Mouse (Mus musculus) thymus, postnatal 0 days (tissue): ENCODE results near the gene Gpatch2. TPM values are rescaled to one million over a fixed set of nuclear protein-coding genes. Genes with fewer than 3 reads are reported as not detected.
A peak's percentile ranks its signal among the peaks of the same experiment; 100 is the strongest.

Experiments
- DNase-seq: peaks from one replicate; pipeline ENCODE4 v3.0.0-alpha.2; 2015; ENCODE audit warnings: low spot score
- polyA plus RNA-seq: library from polyadenylated mRNA; unstranded; fragments of >200 nt; fragmentation: Nextera tagmentation; extraction: Ambion mirVana; gene quantifications from 2 replicates; pipeline ENCODE4 v1.2.1, GENCODE M21; 2015

The Gpatch2 gene
- polyA plus RNA-seq, 1 experiment from 2014 or later, result 17.2 TPM

GRCm38 (mm10) chr1:187303221-187303620, 87.9 kb downstream of the Gpatch2 start:
- no peak for DNase-seq

- DNase-seq, result no peak
These were observed 92.0 kb downstream of the Gpatch2 start for GRCm38 (mm10) chr1:187307335-187307734.

GRCm38 (mm10) chr1:187308523-187308922, 93.2 kb downstream of the Gpatch2 start:
- DNase-seq, result no peak

GRCm38 (mm10) chr1:187311122-187311521, 95.8 kb downstream of the Gpatch2 start:
- DNase-seq, result no peak

- no peak for DNase-seq
These were observed 98.0 kb downstream of the Gpatch2 start for GRCm38 (mm10) chr1:187313323-187313722.

- DNase-seq, result no peak
These were observed 98.5 kb downstream of the Gpatch2 start for GRCm38 (mm10) chr1:187313763-187314162.

GRCm38 (mm10) chr1:187314516-187314915, 99.2 kb downstream of the Gpatch2 start:
- DNase-seq, result no peak

- DNase-seq, result no peak
These were observed 100.5 kb downstream of the Gpatch2 start for GRCm38 (mm10) chr1:187315821-187316220.

- DNase-seq, result no peak
These were observed 101.2 kb downstream of the Gpatch2 start for GRCm38 (mm10) chr1:187316555-187316954.

- DNase-seq, result no peak
These were observed 106.5 kb downstream of the Gpatch2 start for GRCm38 (mm10) chr1:187321814-187322213.

- no peak for DNase-seq
These were observed 107.3 kb downstream of the Gpatch2 start for GRCm38 (mm10) chr1:187322505-187323208.

- DNase-seq, result no peak
These were observed 107.9 kb downstream of the Gpatch2 start for GRCm38 (mm10) chr1:187323209-187323589.

GRCm38 (mm10) chr1:187342551-187342950, 127.2 kb downstream of the Gpatch2 start:
- no peak for DNase-seq

GRCm38 (mm10) chr1:187345156-187345555, 129.8 kb downstream of the Gpatch2 start:
- DNase-seq, result no peak

- DNase-seq, result peak; percentile 61
These were observed 131.6 kb downstream of the Gpatch2 start for GRCm38 (mm10) chr1:187346923-187347322.

GRCm38 (mm10) chr1:187347606-187348005, 132.3 kb downstream of the Gpatch2 start:
- DNase-seq, result no peak

GRCm38 (mm10) chr1:187348053-187348820, 132.9 kb downstream of the Gpatch2 start:
- DNase-seq, result peak; percentile 71

GRCm38 (mm10) chr1:187348859-187349258, 133.6 kb downstream of the Gpatch2 start:
- DNase-seq, result no peak

- no peak for DNase-seq
These were observed 140.9 kb downstream of the Gpatch2 start for GRCm38 (mm10) chr1:187356169-187356568.

GRCm38 (mm10) chr1:187356904-187357303, 141.6 kb downstream of the Gpatch2 start:
- no peak for DNase-seq

GRCm38 (mm10) chr1:187360240-187360639, 144.9 kb downstream of the Gpatch2 start:
- no peak for DNase-seq

- no peak for DNase-seq
These were observed 147.2 kb downstream of the Gpatch2 start for GRCm38 (mm10) chr1:187362536-187362935.

GRCm38 (mm10) chr1:187365424-187365823, 150.1 kb downstream of the Gpatch2 start:
- DNase-seq, result no peak
